Mouse (Mus musculus) MEL (cell line): ENCODE data around the gene Alox8. TPM values are rescaled to one million over a fixed set of nuclear protein-coding genes. Genes with fewer than 3 reads are reported as not detected.

Source experiments
- DNase-seq: peaks from one replicate; pipeline ENCODE4 v3.0.0; 2011; ENCODE audit warnings: low read depth, low spot score
- H3K27ac ChIP-seq: 2 replicates; pipeline ENCODE4 v1.5.1; 2012; ENCODE audit warnings: low read depth, mild to moderate bottlenecking, control low read depth, low read length, moderate library complexity; ENCODE audit not compliant: control insufficient read depth
- H3K27me3 ChIP-seq, 2 experiments: fragments of 150-350 bp in 1 of 2; sonication (generic) in 1 of 2; 2 replicates each; pipeline ENCODE4 v1.6.1; 2012; ENCODE audit warnings: low read length in 2 of 2, mild to moderate bottlenecking in 2 of 2, improper control_type of control experiment in 1 of 2, moderate library complexity in 1 of 2; ENCODE audit not compliant: insufficient read depth in 2 of 2, control insufficient read depth in 1 of 2
- H3K36me3 ChIP-seq, 2 experiments: 2 replicates each; pipeline ENCODE4 v1.6.1; 2012 to 2014; ENCODE audit warnings: low read length in 2 of 2, improper control_type of control experiment in 1 of 2, inconsistent platforms in 1 of 2, mild to moderate bottlenecking in 1 of 2; ENCODE audit not compliant: insufficient read depth in 2 of 2, control insufficient read depth in 1 of 2
- H3K4me1 ChIP-seq, 2 experiments: fragments of 150-350 bp in 1 of 2; sonication (generic) in 1 of 2; 2 replicates each; pipeline ENCODE4 v1.6.1; 2012; ENCODE audit warnings: low read length in 2 of 2, improper control_type of control experiment in 1 of 2, mild to moderate bottlenecking in 1 of 2; ENCODE audit not compliant: insufficient read depth in 2 of 2, control insufficient read depth in 1 of 2
- H3K4me3 ChIP-seq, 2 experiments: fragments of 150-350 bp in 1 of 2; sonication (generic) in 1 of 2; 2 replicates each; pipeline ENCODE4 v1.5.1; 2012; ENCODE audit warnings: low read depth in 2 of 2, low read length in 2 of 2, mild to moderate bottlenecking in 2 of 2, moderate library complexity in 2 of 2, control low read depth in 1 of 2, improper control_type of control experiment in 1 of 2; ENCODE audit not compliant: control insufficient read depth in 1 of 2, insufficient read depth in 1 of 2
- H3K79me2 ChIP-seq: 2 replicates; pipeline ENCODE4 v1.6.1; 2012; ENCODE audit warnings: mild to moderate bottlenecking, low read length, moderate library complexity; ENCODE audit not compliant: control insufficient read depth, poor library complexity, insufficient read depth
- H3K9ac ChIP-seq: 2 replicates; pipeline ENCODE4 v1.6.1; 2012; ENCODE audit warnings: low read depth, mild to moderate bottlenecking, control low read depth, low read length, moderate library complexity; ENCODE audit not compliant: control insufficient read depth, poor library complexity, severe bottlenecking
- H3K9me3 ChIP-seq: fragments of 150-350 bp; sonication (generic); replicated peaks from 2 replicates; pipeline ENCODE4 v1.6.1; 2012; ENCODE audit warnings: mild to moderate bottlenecking, low read length, improper control_type of control experiment, moderate library complexity; ENCODE audit not compliant: insufficient read depth
- EP300 ChIP-seq, 2 experiments: IDR thresholded peaks; 2 replicates each; pipeline ENCODE4 v1.6.1; 2011; ENCODE audit warnings: improper control_type of control experiment in 2 of 2, low read length in 2 of 2, low read depth in 1 of 2, mild to moderate bottlenecking in 1 of 2
- GATA1 ChIP-seq: IDR thresholded peaks from 2 replicates; pipeline ENCODE4 v1.6.1; 2011; ENCODE audit warnings: low read depth, low read length, improper control_type of control experiment
- HCFC1 ChIP-seq: IDR thresholded peaks from 2 replicates; pipeline ENCODE4 v1.6.1; 2012; ENCODE audit warnings: low read depth, mild to moderate bottlenecking, inconsistent platforms, low read length, improper control_type of control experiment, moderate library complexity
- JUND ChIP-seq: IDR thresholded peaks from 2 replicates; pipeline ENCODE4 v1.6.1; 2011; ENCODE audit warnings: low read depth, mild to moderate bottlenecking, improper control_type of control experiment, low read length
- MYB ChIP-seq: IDR thresholded peaks from 2 replicates; pipeline ENCODE4 v1.6.1; 2011; ENCODE audit warnings: mild to moderate bottlenecking, low read depth, low read length, improper control_type of control experiment
- MYC ChIP-seq: IDR thresholded peaks from 2 replicates; pipeline ENCODE4 v1.6.1; 2011; ENCODE audit warnings: low read depth, mild to moderate bottlenecking, low read length, improper control_type of control experiment, moderate library complexity
- NELFE ChIP-seq: IDR thresholded peaks from 2 replicates; pipeline ENCODE4 v1.6.1; 2011; ENCODE audit warnings: low read depth, low read length, improper control_type of control experiment
- NRF1 ChIP-seq: IDR thresholded peaks from 2 replicates; pipeline ENCODE4 v1.6.1; 2014; ENCODE audit warnings: low read depth, mild to moderate bottlenecking, inconsistent platforms, low read length, improper control_type of control experiment, moderate library complexity; ENCODE audit not compliant: poor library complexity, insufficient read depth, severe bottlenecking
- POLR2A ChIP-seq, 2 experiments: IDR thresholded peaks; 2 replicates each; pipeline ENCODE4 v1.6.1; 2011 to 2012; ENCODE audit warnings: low read length in 2 of 2, mild to moderate bottlenecking in 2 of 2, control low read depth in 1 of 2, improper control_type of control experiment in 1 of 2, low read depth in 1 of 2, moderate library complexity in 1 of 2; ENCODE audit not compliant: control insufficient read depth in 1 of 2, insufficient read depth in 1 of 2, poor library complexity in 1 of 2
- POLR2AphosphoS2 ChIP-seq: IDR thresholded peaks from 2 replicates; pipeline ENCODE4 v1.6.1; 2011; ENCODE audit warnings: low read length, improper control_type of control experiment
- POLR2AphosphoS5 ChIP-seq: IDR thresholded peaks from 2 replicates; pipeline ENCODE4 v1.6.1; 2012; ENCODE audit warnings: low read depth, borderline replicate concordance, mild to moderate bottlenecking, inconsistent platforms, low read length, moderate library complexity, mixed read lengths
- RCOR1 ChIP-seq: IDR thresholded peaks from 2 replicates; pipeline ENCODE4 v1.6.1; 2012; ENCODE audit warnings: low read depth, mild to moderate bottlenecking, inconsistent platforms, low read length, improper control_type of control experiment
- TAL1 ChIP-seq: IDR thresholded peaks from 2 replicates; pipeline ENCODE4 v1.6.1; 2012; ENCODE audit warnings: mild to moderate bottlenecking, inconsistent platforms, low read length, moderate library complexity, mixed read lengths
- TBP ChIP-seq: IDR thresholded peaks from 2 replicates; pipeline ENCODE4 v1.8.0; 2011; ENCODE audit warnings: low read depth, low read length, improper control_type of control experiment
- TCF12 ChIP-seq: IDR thresholded peaks from 2 replicates; pipeline ENCODE4 v1.6.1; 2014; ENCODE audit warnings: low read depth, mild to moderate bottlenecking, inconsistent platforms, low read length, improper control_type of control experiment, moderate library complexity
- USF2 ChIP-seq, 2 experiments: IDR thresholded peaks; 2 replicates each; pipeline ENCODE4 v1.6.1; 2011 to 2012; ENCODE audit warnings: improper control_type of control experiment in 2 of 2, low read length in 2 of 2, borderline replicate concordance in 1 of 2, inconsistent platforms in 1 of 2, low read depth in 1 of 2, mild to moderate bottlenecking in 1 of 2; ENCODE audit not compliant: insufficient read depth in 1 of 2
- ZMIZ1 ChIP-seq: IDR thresholded peaks from 2 replicates; pipeline ENCODE4 v1.6.1; 2012; ENCODE audit warnings: low read depth, mild to moderate bottlenecking, inconsistent platforms, low read length, improper control_type of control experiment, moderate library complexity
- ZNF384 ChIP-seq: IDR thresholded peaks from 2 replicates; pipeline ENCODE4 v1.6.1; 2012; ENCODE audit warnings: low read depth, mild to moderate bottlenecking, inconsistent platforms, low read length, improper control_type of control experiment
- polyA plus RNA-seq, 2 experiments: library from polyadenylated mRNA; stranded (reverse) in 1 of 2; unstranded in 1 of 2; fragments of >175 nt in 1 of 2; fragments of >200 nt in 1 of 2; gene quantifications; 2 replicates each; pipeline versions ENCODE4 v1.2.1 to v1.2.4; 2012; ENCODE audit warnings: low replicate concordance in 2 of 2, low read depth in 1 of 2; ENCODE audit not compliant: insufficient read length in 2 of 2, insufficient read depth in 1 of 2, missing spikeins in 1 of 2
- total RNA-seq: library from RNA; depleted of rRNA; stranded (reverse); fragments of 300-350 nt; gene quantifications from 2 replicates; pipeline ENCODE4 v1.2.3, GENCODE M21; 2012

The Alox8 gene
- total and polyA plus RNA-seq, 3 experiments: 0.07 to 0.31 TPM; not detected in 1

DNA sequence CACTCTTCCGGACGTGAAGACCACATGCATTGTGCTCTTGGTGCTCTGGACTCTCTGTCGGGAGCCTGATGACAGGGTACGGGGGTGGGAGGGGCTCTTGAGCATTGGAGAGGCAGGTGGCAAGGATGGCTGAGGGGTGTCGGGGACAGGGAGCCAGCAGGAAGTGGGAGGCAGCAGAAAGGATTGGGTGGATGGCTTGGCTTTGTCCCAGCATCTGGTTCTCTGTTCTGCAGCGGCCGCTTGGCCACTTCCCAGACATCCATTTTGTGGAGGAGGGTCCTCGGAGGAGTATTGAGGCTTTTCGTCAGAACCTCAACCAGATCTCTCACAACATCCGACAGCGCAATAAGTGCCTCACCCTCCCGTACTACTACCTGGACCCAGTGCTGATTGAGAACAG, 28.3 kb downstream of the Alox8 start:
- H3K4me3 ChIP-seq: no peak overlapping the region
- TF ChIP-seq TBP: no peak
- TF ChIP-seq HCFC1: no peak
- TF ChIP-seq JUND: no peak

DNA sequence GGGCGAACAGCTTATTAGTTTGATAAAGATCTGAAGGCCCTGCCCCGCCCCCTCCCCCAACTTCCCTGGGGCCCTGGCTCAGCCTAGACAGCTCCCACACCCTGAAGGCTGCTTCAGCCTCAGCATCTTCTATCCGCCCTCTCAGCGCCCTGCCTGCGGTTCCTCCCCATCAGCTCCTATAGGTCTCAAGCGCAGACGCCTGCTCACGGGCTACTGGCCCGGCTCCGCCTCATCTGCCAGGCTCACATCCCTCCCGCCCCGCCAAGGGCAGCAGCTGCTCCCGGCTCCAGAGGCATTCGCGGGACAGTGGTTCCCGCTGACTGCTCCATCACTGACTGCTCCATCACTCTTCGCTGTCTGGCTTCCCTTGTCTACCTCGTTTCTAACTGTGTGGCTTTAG, 40.8 kb downstream of the Alox8 start, which contains the start of gene Alox12b:
Alox12b (plus strand) TSS at position 190 of the 400 bp plus-strand sequence.
- no peaks in the 10 kb centered on the region for H3K4me1 ChIP-seq
- no peaks in the 10 kb centered on the region for H3K79me2 ChIP-seq
- 0 out of 4 replicates have a peak, but pooled peaks cover 0 to 2% of the 10 kb centered on the region in 2 experiments for H3K36me3 ChIP-seq
- H3K9me3 ChIP-seq: no peaks in the 10 kb centered on the region
- H3K27me3 ChIP-seq: peaks cover 0 to 8% of the 10 kb centered on the region in 2 experiments; a peak in 2 of 4 replicates
- DNase-seq: no peak
- TF ChIP-seq POLR2AphosphoS5 (no peak), NELFE (no peak), USF2 (IDR thresholded peaks at IDR 0.05; ENCODE audit: borderline replicate concordance in 1 of 2, insufficient read depth in 1 of 2, low read depth in 1 of 2, low read length in 2 of 2) (no peak), TAL1 (no peak), ZNF384 (no peak), ZMIZ1 (no peak)
- TF ChIP-seq, all 39 proteins: peak for 0
- Histone ChIP-seq H3K4me3 (no peak within 1 kb of the TSS), H3K27ac (no peak within 1 kb of the TSS), H3K9ac (no peak within 1 kb of the TSS)

More for the DNA sequence above, 28.3 kb downstream of the Alox8 start:
- no peak for DNase-seq
- Histone ChIP-seq H3K79me2 (no peaks in the 10 kb centered on the region), H3K4me1 (0 out of 4 replicates have a peak, but pooled peaks cover 0 to 2% of the 10 kb centered on the region in 2 experiments), H3K27me3 (peaks cover 14 to 19% of the 10 kb centered on the region in 2 experiments), H3K36me3 (no peaks in the 10 kb centered on the region), H3K9me3 (no peaks in the 10 kb centered on the region), H3K9ac (no peak overlapping the region), H3K27ac (no peak overlapping the region)

DNA sequence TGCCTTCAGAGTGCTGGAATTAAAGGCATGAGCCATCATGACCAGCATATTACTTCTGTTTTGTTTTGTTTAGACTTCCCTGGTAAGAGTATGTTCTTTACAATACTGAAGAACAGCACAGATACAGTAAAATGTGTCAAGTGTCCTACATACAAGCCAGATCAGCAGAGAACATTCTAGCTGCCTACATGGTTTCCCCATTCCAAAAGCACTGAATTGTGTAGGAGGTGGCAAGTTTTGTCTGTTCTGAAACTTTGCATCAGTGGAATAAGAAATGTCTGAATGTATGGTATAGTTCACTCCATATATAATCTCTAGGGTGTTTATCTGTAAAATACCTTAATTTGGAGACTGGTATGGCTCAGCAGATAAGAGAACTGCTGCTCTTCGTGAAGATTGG, 42.3 kb downstream of the Alox8 start:
- TF ChIP-seq TCF12 (peak; percentile 45; the same call in 1 of the 2 replicates), RCOR1 (no peak), USF2 (IDR thresholded peaks at IDR 0.05; ENCODE audit: borderline replicate concordance in 1 of 2, insufficient read depth in 1 of 2, low read depth in 1 of 2, low read length in 2 of 2) (no peak), GATA1 (peak; percentile 46; the same call in 1 of the 2 replicates), MYC (no peak), NRF1 (no peak), POLR2AphosphoS2 (no peak), EP300 (IDR thresholded peaks at IDR 0.05; ENCODE audit: low read depth in 1 of 2, low read length in 2 of 2) (0 out of 4 replicates have a peak, but pooled peaks of 1 of the 2 experiments have one; percentile 8), MYB (no peak), POLR2A (IDR thresholded peaks at IDR 0.05; ENCODE audit: control insufficient read depth in 1 of 2, insufficient read depth in 1 of 2, low read depth in 1 of 2, low read length in 2 of 2, poor library complexity in 1 of 2) (no peak)
- Histone ChIP-seq H3K27me3 (peaks cover 0 to 6% of the 10 kb centered on the region in 2 experiments; a peak in 2 of 4 replicates), H3K79me2 (no peaks in the 10 kb centered on the region), H3K9me3 (no peaks in the 10 kb centered on the region), H3K9ac (no peak overlapping the region), H3K4me1 (no peaks in the 10 kb centered on the region), H3K4me3 (no peak overlapping the region), H3K36me3 (0 out of 4 replicates have a peak, but pooled peaks cover 0 to 2% of the 10 kb centered on the region in 2 experiments), H3K27ac (no peak overlapping the region)
- DNase-seq: no peak
